Mouse (Mus musculus) megakaryocyte, embryonic 14.5 days (primary cell): ENCODE data around the gene Pfkfb4.

Experiments used
- FLI1 ChIP-seq: IDR thresholded peaks from 2 replicates; pipeline ENCODE4 v1.6.1; 2012; ENCODE audit warnings: low read length, inconsistent platforms, mixed read lengths
- GATA1 ChIP-seq: IDR thresholded peaks from 3 replicates; pipeline ENCODE4 v1.6.1; 2012; ENCODE audit warnings: mixed read lengths, low read length, inconsistent platforms, borderline replicate concordance

DNA sequence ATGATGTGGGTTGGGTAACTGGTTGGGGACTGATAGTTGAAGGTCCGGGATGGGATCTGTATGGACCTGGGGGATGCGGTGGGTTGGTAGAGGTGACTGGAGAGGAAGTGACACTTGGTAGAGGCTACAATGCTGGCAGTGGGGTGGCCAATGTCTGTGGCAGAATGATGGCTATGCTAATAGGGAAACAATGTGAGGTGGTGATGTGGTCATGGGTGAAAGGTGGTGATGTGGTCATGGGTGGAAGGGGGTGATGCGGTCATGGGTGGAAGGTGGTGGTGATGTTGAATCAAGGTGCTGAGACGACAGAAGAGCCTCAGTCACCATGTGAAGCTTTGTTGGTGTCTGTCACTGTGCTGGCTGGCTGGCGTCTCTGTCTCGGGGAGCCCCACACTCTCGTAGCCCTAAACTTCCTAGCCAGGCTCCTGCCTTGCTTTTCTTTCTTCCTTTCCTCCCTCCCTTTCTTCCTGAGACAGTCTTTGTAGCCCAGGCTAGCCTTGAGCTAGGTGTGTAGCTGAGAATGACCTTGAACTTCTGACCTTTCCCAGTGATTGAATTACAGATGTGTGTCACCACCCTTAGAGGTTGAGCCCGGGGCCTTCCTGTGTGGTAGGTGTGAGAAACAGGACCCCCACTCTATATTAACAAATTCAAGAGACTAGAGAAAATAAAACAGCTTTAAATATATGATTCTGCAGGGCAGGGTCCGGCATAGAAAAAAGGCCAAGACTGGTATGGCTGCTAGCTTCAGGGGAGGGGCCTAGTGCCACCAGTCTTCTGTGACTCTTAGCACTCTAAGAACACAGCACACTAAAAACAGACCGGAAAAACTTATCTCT is 60.3 kb downstream of the Pfkfb4 start:
- TF ChIP-seq GATA1 (no peak), FLI1 (no peak)
